Mouse (Mus musculus) cortical plate, adult 2 months (tissue): Measurements from ENCODE around the gene Fgf5.

Source experiments
- CTCF ChIP-seq: fragments of 200-500 bp; IDR thresholded peaks from 2 replicates; pipeline ENCODE4 v1.5.1; 2011; ENCODE audit warnings: mild to moderate bottlenecking, control low read depth, low read length; ENCODE audit not compliant: insufficient read depth; ENCODE audit errors: extremely low read depth
- POLR2A ChIP-seq: fragments of 200-500 bp; IDR thresholded peaks from 2 replicates; pipeline ENCODE4 v1.6.1; 2011; ENCODE audit warnings: mild to moderate bottlenecking, low read length, control low read depth; ENCODE audit not compliant: insufficient read depth; ENCODE audit errors: extremely low read depth

GRCm38 (mm10) chr5:98275318-98275818, 21.4 kb downstream of the Fgf5 start:
- TF ChIP-seq CTCF (no peak), POLR2A (no peak)
